Mouse (Mus musculus) intestine, embryonic 16.5 days (tissue): Measurements from ENCODE around the gene Ptprn2. TPM values are rescaled to one million over a fixed set of nuclear protein-coding genes. Genes with fewer than 3 reads are reported as not detected.

ENCODE experiments used
- ATAC-seq: fragments of 200-750 bp; cut with Nextera tagmentation; 2 replicates; pipeline ENCODE4 v1.8.0; 2017; ENCODE audit warnings: moderate TSS enrichment, moderate library complexity
- H3K27ac ChIP-seq: fragments of 300-500 bp; sonication (generic); 2 replicates; pipeline ENCODE4 v1.5.1; 2014; ENCODE audit warnings: mild to moderate bottlenecking, low read length
- H3K27me3 ChIP-seq: fragments of 300-500 bp; sonication (generic); replicated peaks from 2 replicates; pipeline ENCODE4 v1.6.1; 2014; ENCODE audit warnings: low read length, control low read depth, mixed read lengths; ENCODE audit not compliant: control insufficient read depth, insufficient read depth
- H3K36me3 ChIP-seq: fragments of 300-500 bp; sonication (generic); 2 replicates; pipeline ENCODE4 v1.6.1; 2014; ENCODE audit warnings: low read length, control low read depth; ENCODE audit not compliant: control insufficient read depth, insufficient read depth
- H3K4me1 ChIP-seq: fragments of 300-500 bp; sonication (generic); 2 replicates; pipeline ENCODE4 v1.6.1; 2014; ENCODE audit warnings: low read length, control low read depth, mixed read lengths; ENCODE audit not compliant: control insufficient read depth, insufficient read depth
- H3K4me2 ChIP-seq: fragments of 300-500 bp; sonication (generic); 2 replicates; pipeline ENCODE4 v1.6.1; 2014; ENCODE audit warnings: low read depth, low read length, control low read depth
- H3K4me3 ChIP-seq: fragments of 300-500 bp; sonication (generic); 2 replicates; pipeline ENCODE4 v1.5.1; 2014; ENCODE audit warnings: mild to moderate bottlenecking, low read length
- H3K9ac ChIP-seq: fragments of 300-500 bp; sonication (generic); 2 replicates; pipeline ENCODE4 v1.6.1; 2014; ENCODE audit warnings: low read depth, low read length
- H3K9me3 ChIP-seq: fragments of 300-500 bp; sonication (generic); 2 replicates; pipeline ENCODE4 v1.6.1; 2016; ENCODE audit warnings: low read length, control low read depth; ENCODE audit not compliant: control insufficient read depth
- WGBS: fragments of 180-500 bp; shearing (Covaris S2); extraction: QIAGEN DNeasy Blood & Tissue Kit; methylation state at CpG from one replicate; pipeline ENCODE4 v1.1.7; 2014; 5-methylcytosine and 5-hydroxymethylcytosine counted together
- polyA plus RNA-seq: library from polyadenylated mRNA; unstranded; fragments of >200 nt; fragmentation: Nextera tagmentation; extraction: Ambion mirVana; gene quantifications from 2 replicates; pipeline ENCODE4 v1.2.1, GENCODE M21; 2015

Ptprn2 gene
- polyA plus RNA-seq, 1 experiment from 2014 or later: 1.8 TPM

DNA sequence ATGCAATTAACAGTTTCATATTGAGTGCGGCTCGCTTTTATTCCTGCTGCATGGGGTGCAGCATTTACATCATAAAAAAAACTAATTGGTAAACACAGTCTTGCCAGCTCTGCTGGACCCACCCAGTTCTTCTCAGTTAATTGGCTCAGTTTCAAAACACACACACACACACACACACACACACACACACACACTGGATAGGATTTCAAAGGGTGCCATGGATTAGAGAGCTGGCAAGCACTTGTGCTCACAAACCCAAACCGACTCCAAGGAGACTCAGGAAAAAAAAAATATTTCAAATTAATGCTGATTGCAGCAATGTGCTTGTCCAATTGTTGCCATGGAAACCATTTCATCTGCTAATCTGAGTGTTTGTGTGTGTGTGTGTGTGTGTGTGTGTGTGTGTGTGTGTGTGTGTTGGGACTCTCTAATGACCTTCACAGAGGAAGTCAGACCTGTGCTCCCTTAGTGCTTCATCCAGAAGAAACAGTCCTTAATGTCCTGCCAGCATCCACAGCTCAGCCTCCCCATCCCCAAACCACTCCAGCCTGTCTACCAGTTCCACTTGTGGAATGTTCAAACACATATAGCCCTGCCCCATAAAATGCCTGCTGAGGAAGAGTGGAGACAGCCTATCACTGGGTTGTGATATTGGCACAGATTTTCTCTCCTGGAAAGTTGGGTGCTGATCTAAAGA, 452.8 kb downstream of the Ptprn2 start:
- Histone ChIP-seq H3K4me3 (no peak overlapping the region), H3K9ac (no peak overlapping the region), H3K9me3 (no peaks in the 10 kb centered on the region), H3K27me3 (no peaks in the 10 kb centered on the region), H3K36me3 (no peaks in the 10 kb centered on the region), H3K27ac (no peak overlapping the region), H3K4me2 (no peak overlapping the region), H3K4me1 (no peaks in the 10 kb centered on the region)
- no peak for ATAC-seq
- WGBS: 37% methylated on average over 3 of the region's 3 CpGs

DNA sequence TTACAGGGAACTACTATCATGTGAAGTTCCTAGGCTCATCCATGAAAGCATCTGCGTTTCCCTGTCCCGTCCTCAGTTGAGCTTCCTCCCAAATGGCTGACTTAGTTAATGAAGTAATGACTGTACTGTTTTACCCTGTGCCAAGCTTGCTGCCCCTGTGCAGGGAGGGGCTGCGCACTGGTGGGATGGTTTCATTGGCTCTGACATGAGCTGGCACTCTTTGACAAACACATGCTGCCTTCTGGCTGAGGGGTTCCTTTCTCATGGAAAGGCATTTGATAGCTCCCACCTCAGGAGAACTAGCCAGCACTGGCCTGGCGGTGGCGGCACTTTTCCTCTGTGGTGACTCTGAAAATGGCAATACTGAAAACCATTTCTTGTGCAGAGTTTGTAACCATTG, 458.4 kb downstream of the Ptprn2 start:
- Histone ChIP-seq H3K4me2 (no peak overlapping the region), H3K36me3 (no peaks in the 10 kb centered on the region), H3K27me3 (no peaks in the 10 kb centered on the region), H3K27ac (no peak overlapping the region), H3K4me3 (no peak overlapping the region), H3K9me3 (no peaks in the 10 kb centered on the region), H3K4me1 (no peaks in the 10 kb centered on the region), H3K9ac (no peak overlapping the region)
- ATAC-seq: no peak
- 90% methylated on average over 5 of the region's 5 CpGs for WGBS

DNA sequence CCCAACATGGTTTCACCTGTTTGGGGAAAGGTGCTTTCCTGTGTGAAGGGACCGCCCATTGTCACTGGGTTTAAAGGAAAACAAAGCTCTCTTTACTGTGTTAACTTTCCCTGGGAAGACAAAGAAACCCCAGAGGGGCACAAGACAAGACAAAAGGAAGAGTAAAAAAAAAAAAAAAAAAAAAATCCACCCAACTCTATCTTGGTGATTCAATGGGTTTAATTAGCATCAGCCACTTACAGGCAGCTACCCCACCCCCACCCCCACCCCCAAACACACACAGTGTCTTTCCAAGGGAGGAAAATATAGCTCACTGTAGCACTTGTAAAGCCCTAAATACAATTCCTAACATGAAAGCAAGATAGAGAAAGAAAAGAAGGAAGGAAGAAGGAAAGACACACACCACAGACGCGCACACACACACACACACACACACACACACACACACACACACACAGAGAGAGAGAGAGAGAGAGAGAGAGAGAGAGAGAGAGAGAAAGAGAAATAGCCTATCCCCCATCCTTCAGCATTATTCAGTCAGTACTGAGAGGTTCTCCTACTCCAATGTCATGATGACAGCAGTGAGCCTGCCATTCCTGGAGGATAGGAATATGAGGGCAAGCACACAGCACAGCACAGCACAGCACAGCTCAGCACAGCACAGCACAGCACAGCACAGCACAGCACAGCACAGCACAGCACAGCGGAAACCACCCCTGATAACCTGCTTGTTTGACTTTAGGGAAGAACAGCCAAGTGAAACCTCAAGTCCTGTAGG, 462.8 kb downstream of the Ptprn2 start:
- Histone ChIP-seq H3K4me2 (no peak overlapping the region), H3K9ac (no peak overlapping the region), H3K27me3 (no peaks in the 10 kb centered on the region), H3K27ac (no peak overlapping the region), H3K9me3 (no peaks in the 10 kb centered on the region), H3K36me3 (no peaks in the 10 kb centered on the region), H3K4me3 (no peak overlapping the region), H3K4me1 (no peaks in the 10 kb centered on the region)
- no peak for ATAC-seq
- WGBS: 56% methylated on average over 4 of the region's 4 CpGs

DNA sequence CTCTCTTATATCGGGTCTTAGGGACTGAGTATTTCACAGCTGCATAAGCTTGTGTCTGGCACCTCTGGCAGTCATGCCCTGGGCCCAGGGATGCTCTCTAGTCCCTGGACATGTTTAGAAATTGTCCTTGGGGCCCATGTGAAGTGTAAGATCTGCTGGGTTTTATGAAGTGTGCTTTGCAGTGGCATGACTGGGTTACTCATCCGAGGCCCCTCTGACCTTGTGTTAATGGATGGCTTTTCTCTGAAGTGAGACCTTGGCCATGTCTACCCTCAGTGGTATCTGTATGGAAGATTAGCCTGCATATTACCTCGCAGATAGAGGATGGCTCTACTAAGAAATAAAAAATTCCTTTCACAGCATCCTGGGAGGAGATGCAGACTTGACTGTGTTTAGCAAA, 464.2 kb downstream of the Ptprn2 start:
- Histone ChIP-seq H3K4me1 (no peaks in the 10 kb centered on the region), H3K9ac (no peak overlapping the region), H3K4me3 (no peak overlapping the region), H3K27ac (no peak overlapping the region), H3K9me3 (no peaks in the 10 kb centered on the region), H3K27me3 (no peaks in the 10 kb centered on the region), H3K36me3 (no peaks in the 10 kb centered on the region), H3K4me2 (no peak overlapping the region)
- 73% methylated on average over 3 of the region's 3 CpGs for WGBS
- ATAC-seq: no peak

DNA sequence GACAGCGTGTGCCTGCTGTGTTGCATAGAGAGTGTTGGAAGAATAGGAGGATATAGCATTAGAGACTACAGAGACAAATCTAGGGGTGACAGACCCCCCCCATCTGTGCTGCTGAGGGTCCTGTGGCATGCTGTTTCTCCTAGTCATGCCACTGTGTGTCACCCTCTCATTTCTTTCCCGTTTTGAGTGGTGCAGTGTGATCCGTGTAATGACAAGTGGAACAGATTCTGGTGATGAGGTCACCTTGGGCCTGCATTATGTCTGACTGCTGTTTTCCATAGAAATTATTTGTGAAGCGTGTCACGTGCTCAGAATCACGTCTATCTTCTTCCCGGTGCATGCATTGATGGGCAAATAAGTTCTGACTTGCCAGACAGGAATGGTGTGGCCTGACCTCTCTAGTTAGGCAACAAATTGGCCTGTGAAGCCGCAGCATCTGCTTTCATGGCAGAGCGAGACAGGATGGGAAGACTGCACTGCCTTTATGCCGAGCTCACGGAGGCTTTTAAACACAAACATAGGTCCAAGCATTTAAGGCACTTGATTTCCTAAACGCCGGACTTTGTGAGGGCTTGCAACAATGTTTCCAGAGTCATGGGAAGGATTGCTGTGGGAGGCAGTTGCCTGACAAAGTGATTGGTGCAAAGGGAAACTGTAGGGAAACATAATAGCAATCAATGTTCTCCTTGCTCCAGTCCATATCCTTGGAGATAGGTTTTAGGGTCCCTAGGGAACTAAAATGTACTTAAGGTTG, 467.1 kb downstream of the Ptprn2 start:
- Histone ChIP-seq H3K9me3 (no peaks in the 10 kb centered on the region), H3K9ac (no peak overlapping the region), H3K36me3 (no peaks in the 10 kb centered on the region), H3K27me3 (no peaks in the 10 kb centered on the region), H3K27ac (no peak overlapping the region), H3K4me1 (no peaks in the 10 kb centered on the region), H3K4me2 (no peak overlapping the region), H3K4me3 (no peak overlapping the region)
- 79% methylated on average over 13 of the region's 13 CpGs for WGBS
- no peak for ATAC-seq

DNA sequence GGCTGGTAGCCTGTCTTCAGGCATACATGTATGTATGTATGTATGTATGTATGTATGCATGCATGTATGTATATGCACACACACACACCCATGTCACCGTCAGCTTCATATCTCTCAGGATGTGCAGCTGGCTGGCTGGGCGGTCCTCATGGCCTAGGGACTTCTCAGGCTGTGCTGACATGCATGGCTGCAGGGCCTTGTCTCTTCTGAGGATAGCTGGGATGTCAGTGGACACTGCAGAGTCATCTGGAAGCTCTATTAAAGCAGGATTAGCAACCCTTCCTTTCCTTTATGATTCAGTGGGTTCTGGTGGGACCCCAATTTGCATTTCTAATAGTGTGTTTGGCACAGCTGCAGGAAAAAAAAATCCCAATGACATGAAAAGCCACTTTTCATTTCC, 473.6 kb downstream of the Ptprn2 start:
- Histone ChIP-seq H3K27me3 (no peaks in the 10 kb centered on the region), H3K27ac (no peak overlapping the region), H3K9me3 (no peaks in the 10 kb centered on the region), H3K4me1 (no peaks in the 10 kb centered on the region), H3K9ac (no peak overlapping the region), H3K4me2 (no peak overlapping the region), H3K36me3 (no peaks in the 10 kb centered on the region), H3K4me3 (no peak overlapping the region)
- no peak for ATAC-seq
- WGBS: 82% methylated on average over 2 of the region's 2 CpGs

DNA sequence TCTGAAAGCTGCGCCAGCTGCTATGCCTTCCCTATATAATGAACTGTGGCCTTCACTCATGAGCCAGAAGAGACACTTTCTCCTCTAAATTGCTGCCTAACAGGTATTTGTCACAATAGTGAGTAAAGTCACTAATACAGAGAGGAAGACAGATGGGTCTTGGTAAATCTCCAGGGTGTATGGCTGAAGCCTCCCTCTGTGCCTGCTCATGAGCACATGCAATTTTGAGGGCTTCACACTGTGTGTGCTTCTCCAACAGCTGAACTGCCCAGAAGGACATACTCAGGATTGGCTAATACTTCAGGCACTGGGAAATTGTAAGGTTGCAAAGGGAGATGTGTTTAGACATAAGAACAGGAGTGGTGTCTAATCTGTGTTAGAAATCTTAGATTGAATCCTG, 478.4 kb downstream of the Ptprn2 start:
- no peak overlapping the region for H3K9ac ChIP-seq
- H3K27ac ChIP-seq: no peak overlapping the region
- H3K36me3 ChIP-seq: no peaks in the 10 kb centered on the region
- H3K4me3 ChIP-seq: no peak overlapping the region
- no peaks in the 10 kb centered on the region for H3K27me3 ChIP-seq
- H3K4me2 ChIP-seq: no peak overlapping the region
- H3K9me3 ChIP-seq: no peaks in the 10 kb centered on the region
- 91% methylated on average over 1 of the region's 1 CpGs for WGBS
- no peak for ATAC-seq
- H3K4me1 ChIP-seq: no peaks in the 10 kb centered on the region

DNA sequence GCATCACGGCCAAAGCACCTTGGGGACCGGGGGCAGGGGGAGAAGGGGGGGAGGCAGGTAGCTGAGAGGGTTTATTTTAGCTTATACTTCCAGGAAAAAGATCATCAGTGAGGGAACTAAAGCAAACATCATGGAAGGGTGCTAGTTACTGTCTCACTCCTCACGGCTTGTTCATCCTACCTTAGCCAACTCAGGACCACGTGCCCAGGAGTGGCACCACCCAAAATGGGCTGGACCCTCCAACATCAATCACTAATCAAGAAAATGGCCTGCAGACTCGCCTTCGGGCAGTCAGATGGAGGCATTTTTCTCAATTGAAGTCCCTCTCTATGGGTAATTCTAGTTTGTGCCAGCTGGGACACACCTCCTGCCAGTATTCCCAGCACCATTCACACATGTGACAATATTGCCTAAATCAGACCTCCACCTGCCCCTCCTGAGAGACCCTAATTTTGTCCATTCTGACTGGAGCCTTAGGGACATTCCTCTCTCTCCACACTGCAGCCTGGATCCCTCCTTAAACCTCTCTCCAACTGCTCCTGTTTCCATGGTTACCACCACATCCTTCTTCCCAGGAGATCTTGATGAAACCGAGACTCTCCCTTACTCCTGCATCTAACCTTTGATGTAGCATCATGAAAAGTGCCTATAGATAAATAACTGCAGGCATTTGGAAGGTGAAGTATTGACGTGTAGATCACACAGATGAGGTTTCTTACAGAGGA, 482.9 kb downstream of the Ptprn2 start:
- no peak overlapping the region for H3K27ac ChIP-seq
- WGBS: 56% methylated on average over 8 of the region's 8 CpGs
- H3K9ac ChIP-seq: no peak overlapping the region
- no peak overlapping the region for H3K4me3 ChIP-seq
- H3K4me1 ChIP-seq: no peaks in the 10 kb centered on the region
- no peaks in the 10 kb centered on the region for H3K9me3 ChIP-seq
- H3K4me2 ChIP-seq: no peak overlapping the region
- no peak for ATAC-seq
- no peaks in the 10 kb centered on the region for H3K27me3 ChIP-seq
- H3K36me3 ChIP-seq: no peaks in the 10 kb centered on the region

DNA sequence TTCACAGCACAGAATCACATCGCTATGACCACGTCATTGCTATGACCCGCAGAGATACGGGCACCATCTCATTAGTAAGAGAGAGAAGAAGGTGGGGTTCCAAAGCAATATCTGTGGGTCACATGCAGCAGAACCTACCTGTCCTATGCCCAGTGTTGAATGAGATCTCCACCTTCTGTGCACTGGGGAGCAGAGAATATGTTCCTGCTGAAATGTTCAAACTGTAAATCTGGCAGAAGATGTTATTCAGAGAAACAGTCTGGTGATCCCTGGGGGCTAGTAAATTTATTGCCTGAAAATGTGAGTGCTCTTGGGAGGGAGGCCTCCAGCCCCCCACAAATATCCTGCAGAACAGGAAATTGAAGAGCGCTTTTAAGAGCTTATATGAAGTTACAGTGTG, 490.0 kb downstream of the Ptprn2 start:
- Histone ChIP-seq H3K9ac (no peak overlapping the region), H3K4me1 (no peaks in the 10 kb centered on the region), H3K27ac (no peak overlapping the region), H3K36me3 (no peaks in the 10 kb centered on the region), H3K9me3 (no peaks in the 10 kb centered on the region), H3K4me2 (no peak overlapping the region), H3K27me3 (no peaks in the 10 kb centered on the region), H3K4me3 (no peak overlapping the region)
- no peak for ATAC-seq
- WGBS: 72% methylated on average over 5 of the region's 5 CpGs
